Mouse (Mus musculus): ENCODE data around the gene Gzmm.
"Not testable (repeated sequence)": the region's sequence is repeated elsewhere in the genome, so short reads cannot be mapped to it uniquely, and the experiment has no call there.

Gene Gzmm

DNA sequence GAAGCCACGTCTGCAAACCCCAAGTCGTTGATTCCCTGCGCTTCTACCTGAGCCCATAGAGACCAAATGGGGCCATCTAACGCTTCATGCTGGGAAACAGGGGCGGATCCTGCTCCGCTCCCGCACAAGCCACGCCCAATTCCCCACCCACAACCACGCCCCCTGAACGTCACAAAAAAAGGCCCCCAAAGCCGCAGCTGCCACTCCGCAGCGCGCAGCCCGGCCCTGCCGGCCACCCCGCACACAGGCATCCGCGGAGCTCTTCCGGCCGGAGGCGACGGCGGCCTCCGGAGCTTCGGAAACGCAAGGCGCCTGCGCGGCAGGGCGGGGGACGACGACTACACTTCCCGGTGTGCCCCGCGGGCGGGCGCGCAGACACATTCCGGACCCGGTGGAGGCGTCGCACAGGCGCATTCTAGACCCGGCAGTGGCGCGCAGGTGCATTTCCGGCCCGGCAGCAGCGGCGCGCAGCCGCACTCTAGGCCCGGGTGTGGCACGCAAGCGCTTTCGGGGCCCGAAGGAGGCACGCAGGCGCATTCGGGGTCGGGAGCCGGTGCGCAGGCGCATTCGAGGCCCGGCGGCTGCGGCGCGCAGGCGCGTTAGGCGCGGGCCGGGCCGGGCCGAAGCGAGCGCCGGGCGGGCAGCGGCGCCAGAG is 7.1 kb upstream of the Gzmm start, which contains the start of gene Cdc34:
TSS of gene Cdc34 (plus strand) at position 605 of the 655 bp plus-strand sequence.
- DNase-seq, result peak; percentile 99

DNA sequence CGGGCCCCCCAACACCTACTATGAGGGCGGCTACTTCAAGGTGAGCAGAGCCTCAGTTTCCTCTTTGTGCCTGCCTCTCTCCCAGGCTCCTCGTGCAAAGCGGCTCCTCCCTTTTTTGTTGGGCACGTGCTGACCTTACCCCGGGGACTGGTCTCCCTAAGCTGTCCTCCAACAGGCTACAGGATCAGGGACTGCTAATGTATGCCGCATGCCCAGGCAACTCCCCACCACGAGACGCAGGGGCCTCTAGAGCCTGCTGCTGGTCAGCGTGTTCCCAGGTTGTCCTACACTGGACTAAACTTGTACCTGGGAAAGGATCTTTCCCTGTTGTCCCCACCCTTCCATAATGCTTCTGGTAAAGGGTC is 6.3 kb upstream of the Gzmm start:
- peak; percentile 25 for DNase-seq

DNA sequence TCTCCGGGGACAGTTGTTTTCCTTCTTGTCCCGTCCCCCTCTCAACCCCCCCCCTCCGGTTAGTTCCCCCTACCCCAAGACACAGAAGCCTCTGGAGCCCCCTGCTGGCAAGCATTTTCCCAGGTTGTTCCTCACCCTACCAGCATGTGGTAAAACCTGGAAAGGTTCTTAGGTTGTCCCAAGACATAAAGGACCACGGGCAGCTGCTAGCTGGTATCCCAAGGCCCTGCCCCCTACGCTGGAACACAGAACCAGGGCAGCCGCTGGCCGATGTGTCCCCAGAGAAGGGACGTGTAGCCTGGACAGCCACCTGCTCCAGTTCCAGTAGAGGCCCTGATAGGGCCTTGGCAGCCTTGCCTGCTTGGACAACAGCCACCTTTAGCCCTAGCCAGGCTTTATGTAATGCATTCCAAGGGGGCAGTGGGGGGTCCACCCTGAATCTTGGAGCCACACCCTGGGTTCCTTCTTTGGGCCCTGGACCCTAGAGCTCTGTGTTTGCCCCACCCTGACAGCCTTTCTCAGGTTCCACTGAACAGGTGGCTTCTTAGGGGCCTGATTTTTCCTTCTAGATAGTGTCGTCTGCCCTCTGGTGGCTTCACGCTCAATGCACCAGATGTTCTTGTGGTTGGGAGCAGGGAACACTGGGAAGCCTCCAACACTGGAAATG is 5.8 kb upstream of the Gzmm start:
- peak; percentile 67 for DNase-seq

DNA sequence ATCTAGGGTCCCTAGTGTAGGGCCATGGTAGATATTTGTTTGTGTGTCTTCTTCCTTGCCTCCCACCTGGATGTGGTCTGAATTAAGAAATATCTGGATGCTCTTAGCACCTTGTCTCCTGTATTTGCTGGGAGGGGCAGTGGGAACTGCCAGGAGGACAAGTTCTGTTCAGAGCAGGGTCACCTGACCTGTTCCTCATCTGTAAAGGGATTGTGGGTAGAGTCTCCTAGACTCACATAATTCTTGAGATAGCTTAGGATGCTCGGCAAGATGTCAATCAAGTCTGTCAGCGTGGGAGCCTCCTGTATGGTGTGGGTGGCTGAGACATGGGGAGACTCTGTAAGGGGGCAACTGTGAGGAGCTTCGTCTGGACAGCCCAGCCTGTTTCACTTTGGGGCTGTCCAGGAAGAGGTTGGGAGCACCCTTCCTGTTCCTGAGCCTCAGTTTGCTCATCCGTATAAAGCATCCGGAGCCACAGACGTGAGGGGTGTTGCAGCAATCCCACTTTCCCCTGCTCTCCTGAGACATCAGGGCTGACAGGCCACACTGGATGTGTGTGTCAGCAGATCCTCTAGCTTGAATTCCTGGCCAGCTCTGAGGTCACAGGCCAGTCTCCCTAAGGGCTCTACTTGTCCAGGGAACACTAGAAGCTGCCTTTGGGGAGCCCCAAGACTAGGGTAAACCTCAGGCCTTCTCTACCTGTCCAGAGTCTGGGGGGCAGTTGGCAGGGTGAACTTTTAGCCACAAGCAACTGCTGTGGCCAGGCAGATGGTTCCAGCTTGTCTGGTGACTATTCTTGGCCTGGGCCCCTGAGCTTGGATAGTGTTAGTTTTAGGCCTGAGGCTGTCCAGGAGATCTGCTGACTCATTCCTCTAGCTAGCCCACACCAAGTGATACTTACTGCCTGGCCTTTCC is 4.8 kb upstream of the Gzmm start:
- no peak for DNase-seq

DNA sequence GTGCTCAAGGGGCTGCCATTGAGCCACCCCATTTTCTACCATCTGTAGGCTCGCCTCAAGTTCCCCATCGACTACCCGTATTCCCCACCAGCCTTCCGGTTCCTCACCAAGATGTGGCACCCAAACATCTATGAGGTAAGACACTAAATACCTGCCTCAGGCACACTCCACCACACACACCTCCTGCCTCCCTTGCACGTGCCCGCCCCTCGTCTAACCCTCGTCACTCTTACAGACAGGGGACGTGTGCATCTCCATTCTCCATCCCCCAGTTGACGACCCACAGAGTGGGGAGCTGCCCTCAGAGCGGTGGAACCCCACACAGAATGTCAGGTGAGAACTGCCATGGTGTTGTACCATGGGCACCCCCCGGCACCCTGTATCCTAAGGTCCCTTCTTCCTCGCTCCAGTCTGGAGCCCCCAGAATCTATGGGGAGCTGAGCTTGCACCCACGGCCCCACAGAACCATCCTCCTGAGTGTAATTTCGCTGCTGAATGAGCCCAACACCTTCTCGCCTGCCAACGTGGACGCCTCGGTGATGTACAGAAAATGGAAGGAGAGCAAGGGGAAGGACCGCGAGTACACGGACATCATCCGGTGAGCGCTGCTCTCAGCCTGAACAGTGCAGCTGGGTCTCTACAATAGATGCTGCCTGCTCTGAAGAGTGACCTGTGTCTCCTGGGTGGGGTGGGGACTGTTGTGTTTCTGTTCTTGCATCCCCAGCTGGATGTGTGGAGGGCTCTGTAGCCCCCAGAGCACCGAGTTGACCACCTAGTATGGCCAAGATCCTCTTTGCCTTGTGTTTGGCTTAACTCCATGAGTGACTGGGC is 3.8 kb upstream of the Gzmm start:
- no peak for DNase-seq

DNA sequence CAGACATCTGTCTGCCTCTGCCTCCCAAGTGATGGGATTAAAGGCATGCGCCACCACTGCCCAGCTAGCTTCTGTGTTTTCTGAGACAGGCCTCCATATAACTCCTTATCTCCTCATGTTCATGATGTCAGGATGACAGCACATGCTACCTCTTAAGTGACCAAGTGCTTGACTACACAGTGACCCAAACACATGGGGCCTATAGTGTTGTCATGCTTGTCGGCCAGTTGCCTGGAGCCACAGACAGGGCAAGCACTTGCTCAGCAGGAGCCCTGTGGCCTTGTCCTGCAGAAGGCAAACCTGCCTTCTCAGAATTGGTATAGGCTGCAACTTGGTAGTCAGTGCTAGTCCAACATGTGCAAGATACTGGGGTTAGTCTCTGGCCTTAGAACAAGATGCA is 2.6 kb upstream of the Gzmm start:
- DNase-seq, result no peak

DNA sequence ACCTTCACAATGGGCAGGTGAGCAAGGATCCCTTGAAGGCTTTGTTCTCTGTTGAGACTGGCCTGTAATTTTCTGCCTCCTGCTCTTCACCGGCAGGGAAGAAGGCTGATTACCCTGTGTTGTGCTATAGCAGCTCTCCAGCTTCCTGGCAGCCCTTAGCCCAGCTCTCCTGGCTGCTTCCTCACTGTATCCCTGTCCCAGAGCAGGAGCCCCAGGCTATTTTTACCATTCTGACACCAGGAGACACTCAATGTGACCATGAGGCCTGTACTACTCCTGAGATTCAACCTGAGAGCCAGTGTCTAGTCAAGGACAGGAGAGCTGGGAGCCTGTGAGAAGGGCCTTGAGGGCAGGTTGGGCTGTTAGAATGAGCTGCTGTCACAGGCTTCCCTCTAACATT is 2.1 kb upstream of the Gzmm start:
- DNase-seq, result no peak

DNA sequence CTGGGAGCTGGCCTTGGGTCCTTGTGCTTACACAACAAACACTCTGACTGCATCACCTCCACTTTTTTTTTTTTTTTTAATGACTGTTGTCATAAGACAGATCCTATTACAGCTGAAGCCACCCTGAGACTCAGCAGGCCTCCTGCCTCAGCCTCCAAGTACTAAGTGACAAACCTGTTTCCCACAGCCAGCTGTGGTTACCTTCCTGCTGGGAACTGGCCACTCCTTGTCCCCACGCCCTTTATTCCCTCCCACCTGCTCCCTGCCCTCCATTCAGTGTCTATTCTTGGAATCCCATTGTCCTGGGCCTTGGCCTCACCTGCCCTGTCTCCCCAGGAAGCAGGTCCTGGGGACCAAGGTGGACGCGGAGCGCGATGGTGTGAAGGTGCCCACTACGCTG is 1.3 kb upstream of the Gzmm start:
- no peak for DNase-seq

DNA sequence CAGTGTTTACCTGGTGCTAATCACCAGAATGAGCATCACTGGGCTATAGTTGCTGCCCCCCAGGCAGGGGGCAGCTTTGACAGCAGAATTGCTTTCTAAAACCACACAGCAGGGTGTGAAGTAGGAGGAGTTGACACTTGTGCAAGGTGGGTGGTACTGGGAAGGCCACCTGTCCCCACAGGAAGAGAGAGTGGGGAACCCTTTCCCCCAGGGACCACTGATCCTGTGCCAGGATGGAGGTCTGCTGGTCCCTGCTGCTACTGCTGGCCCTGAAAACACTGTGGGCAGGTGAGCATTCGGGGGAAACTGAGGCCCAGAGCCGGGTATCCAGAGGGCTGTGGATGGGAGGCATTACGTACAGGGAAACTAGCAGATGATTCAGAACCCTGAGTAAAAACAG is 358 bp downstream of the Gzmm start:
- no peak for DNase-seq

DNA sequence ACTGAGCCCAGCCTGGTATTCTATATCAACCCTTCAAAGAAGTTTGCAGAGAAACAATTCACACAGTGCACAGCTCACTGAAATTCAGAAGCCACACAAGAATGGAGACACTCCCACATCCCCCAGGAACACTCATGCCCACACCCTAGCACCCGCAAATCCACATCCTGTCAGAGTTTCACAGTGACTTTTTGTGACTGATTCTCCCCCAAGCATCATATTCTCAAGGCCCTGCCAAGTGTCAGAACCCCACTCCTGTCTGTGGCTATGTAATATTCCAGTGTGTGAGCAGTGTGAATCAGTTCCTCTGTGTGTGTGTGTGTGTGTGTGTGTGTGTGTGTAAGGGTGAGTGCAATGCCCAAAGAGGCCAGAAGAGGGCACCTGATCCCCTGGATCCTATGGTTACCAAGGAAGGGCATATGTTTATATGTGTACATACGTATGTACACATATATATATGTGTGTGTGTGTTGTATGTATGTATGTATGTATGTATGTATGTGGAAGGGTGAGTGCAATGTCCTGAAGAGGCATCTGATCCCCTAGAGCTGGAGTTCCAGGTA is 3.2 kb downstream of the Gzmm start:
- no peak for DNase-seq

DNA sequence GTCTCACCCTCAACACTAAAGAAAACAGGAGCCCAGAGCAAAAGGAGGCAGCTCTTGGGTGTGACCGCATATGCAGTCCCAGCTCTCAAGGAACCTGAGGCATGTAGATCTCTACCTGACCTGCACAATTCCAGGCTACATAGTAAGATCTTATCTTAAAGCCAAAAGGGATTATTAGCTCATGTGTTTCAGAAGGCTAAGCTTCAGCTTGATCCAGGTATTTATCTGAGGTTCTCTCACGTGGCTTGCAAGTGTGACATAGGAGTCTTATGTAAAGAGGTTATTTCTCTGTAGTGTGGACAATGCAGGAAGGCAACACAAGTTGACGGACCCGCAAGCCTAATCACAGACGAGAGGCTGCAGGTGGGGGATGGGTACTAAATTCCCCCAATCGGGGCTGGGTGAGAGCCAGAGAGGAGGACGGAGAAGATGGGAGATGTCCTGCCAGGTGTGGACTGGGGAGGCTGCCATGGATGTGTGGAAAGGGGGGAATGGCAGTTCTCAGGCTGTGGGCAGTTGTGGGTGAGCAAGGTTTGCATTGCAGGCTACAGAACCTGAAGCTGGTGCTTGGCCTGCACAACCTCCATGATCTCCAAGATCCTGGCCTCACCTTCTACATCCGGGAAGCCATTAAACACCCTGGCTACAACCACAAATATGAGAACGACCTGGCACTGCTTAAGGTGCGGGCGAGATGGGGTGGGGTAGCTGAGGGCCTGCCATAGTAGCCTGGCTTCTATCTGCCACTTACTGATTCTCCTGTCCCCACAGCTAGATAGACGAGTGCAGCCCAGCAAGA is 5.0 kb downstream of the Gzmm start:
- DNase-seq, result no peak

DNA sequence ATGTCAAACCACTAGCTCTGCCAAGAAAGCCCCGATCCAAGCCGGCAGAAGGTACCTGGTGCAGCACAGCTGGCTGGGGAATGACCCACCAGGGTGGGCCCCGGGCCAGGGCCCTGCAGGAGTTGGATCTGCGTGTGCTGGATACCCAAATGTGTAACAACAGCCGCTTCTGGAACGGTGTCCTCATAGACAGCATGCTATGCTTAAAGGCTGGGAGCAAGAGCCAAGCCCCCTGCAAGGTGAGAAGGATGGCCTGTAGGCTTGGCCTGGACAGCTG is 5.5 kb downstream of the Gzmm start:
- DNase-seq, result no peak

DNA sequence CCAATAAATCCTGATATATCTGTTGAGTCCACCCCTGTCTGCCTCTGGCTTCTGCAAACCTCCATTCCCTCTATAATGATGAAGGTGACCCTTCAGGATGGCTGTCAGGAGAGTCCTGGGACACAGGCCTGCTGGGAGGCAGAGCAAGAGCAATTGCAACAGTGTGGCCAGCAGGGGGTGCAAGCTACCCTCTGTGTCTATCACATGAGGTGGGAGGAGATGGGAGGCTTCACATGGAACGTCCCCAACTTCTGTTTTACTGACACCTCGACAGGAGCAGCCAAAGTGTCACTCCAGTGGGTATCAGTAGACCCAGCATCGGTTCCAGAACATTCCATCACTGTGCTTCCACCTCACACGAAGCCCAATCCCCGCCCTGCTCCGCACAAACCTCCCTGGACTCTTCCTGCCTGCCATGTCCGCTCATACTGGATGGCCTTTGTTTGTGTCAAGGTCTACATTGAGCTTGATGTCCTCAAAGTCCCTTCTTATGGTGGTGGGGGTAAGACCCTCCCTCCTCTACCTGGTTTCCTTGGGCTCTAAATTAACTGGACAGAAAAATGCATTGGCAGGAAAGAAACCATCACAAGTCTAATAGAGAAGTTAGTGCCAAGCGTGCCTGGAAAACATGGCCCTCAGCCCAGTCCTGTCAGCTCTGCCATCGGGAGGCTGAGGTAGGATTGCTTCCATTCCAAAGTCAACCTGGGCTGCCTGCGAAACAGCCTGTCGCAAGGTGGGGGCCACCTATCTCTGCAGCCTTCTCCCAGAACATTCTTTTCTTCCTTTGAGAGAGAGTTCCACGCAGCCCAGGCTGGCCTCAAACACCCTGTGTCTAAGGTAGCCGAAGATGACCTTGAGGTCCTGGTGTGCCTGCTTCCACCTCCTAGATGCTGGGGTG is 6.7 kb downstream of the Gzmm start:
- DNase-seq, result peak; percentile 87

DNA sequence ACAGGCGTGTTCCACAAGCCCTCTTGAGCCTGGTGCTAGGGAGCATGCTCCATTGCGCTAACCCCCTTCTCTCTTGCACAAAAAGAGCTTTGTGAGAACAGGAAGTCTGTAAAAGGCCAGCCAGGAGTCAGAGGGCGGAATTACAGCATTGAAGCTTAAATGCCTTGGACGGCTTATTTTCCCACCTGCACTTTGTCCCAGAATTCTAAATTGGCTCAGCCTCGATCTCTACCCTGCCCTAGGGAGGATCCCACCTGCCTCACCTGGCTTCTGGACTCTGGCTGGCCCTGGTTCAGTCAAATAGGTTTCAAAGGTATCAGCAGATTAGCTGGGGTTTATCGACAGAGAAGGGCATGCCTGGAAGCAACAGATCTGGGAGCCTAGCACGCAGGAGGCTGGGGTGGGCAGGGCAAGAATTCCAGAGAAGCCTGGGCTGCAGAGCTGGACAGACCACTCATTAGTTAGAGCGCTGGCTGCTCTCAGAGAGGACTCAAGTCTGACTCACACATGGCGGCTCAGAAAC is 7.4 kb downstream of the Gzmm start:
- DNase-seq, result peak; percentile 36

DNA sequence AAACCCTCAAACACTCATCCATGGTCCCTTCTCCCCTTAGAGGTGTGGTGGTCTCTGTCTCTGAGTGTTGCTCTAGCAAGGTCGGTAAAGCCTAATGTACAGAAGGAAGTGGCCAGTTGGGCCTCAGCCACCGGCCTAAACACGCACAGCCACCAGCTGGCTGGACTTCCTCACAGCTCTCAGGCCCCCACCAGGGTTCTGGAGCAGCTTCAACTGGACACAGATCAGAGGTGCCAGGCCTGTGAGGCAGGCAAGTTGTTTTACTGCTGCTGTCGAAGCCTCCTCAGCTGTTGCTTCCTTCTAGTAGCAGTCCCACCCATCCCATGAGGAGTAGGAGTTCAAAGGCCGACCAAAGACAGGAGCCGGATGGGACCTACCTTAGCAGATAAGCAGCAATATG is 9.1 kb downstream of the Gzmm start:
- peak; percentile 40 for DNase-seq

DNA sequence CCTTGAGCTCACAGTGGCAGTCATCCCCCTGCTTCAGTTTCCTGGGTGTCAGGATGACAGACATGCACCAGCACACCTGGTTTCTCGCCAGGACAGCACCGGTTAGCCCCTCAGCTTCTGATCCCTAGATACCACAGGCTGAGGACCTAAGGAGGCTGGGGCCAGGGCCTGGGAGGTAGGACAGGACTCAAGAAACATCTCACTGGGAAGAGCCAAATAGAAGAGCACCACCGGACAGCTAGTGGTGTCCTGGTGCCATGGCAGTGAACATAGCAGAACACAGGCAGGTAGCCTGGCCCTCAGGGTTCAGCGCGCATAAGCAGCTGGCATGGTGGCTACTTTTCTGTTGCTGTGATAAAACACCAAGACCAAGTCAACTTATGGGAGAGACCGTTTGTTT is 9.6 kb downstream of the Gzmm start:
- no peak for DNase-seq

DNA sequence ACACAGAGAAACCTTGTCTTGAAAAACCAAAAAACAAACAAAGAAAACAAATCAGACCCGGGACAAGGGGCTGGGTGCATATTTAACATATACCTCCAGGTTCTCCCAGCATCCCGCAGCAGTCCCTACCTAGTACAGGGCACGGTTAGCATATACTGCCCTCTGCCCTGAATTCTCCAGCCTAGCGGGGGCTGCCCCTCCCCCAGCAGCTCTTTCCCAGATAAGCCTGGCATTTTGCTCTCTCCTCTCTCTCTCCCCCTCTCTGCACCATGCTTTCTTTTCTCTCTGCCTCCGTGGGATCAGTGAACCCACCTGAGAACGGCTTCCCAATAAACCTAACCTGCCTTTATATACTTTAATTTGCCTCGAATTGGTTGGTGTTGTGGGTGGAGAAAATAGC is 11.9 kb downstream of the Gzmm start:
- no peak for DNase-seq

DNA sequence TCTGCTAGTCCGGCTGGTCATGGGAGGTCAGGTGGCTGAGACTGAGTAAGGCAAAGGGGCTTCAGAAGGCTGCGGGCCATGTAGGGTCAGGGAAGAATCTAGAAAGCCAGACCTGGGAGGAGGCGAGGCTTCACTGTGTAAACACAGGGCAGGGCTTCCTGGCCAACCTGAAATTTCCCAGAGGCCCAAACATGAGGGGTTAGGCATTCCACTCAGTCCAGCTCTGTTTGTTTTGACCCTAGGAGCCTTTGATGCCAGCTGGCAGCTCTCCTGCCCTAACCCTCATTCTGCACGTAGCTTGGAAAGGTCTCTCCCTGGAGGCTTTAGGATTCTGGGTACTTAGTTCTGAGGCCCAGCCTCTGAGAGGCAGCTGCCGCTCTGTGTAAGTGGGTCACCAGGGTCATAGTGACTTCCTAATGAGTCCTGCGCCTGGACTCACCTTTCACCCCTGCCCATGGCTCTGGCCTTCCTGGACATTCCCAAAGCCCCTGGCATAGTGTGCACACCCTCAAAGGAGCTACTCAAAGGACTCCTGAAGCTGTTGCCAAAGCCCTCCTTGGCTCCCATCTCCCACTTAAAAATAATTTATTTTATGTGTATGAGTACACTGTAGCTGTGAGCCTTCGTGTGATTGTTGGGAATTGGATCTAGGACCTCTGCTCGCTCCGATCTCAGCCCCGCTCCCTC is 12.8 kb downstream of the Gzmm start:
- peak; percentile 72 for DNase-seq

DNA sequence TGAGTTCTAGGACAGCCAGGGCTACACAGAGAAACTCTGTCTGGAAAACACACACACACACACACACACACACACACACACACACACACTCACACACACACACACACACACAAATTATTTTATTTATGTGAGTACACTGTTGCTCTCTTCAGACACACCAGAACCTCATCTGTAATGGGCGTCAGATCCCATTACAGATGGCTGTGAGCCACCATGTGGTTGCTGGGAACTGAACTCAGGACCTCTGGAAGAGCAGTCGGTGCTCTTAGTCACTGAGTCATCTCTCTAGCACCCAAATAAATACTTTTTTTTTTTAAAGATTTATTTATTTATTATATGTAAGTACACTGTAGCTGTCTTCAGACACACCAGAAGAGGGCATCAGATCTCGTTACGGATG is 14.2 kb downstream of the Gzmm start:
- DNase-seq, result not testable (repeated sequence)

DNA sequence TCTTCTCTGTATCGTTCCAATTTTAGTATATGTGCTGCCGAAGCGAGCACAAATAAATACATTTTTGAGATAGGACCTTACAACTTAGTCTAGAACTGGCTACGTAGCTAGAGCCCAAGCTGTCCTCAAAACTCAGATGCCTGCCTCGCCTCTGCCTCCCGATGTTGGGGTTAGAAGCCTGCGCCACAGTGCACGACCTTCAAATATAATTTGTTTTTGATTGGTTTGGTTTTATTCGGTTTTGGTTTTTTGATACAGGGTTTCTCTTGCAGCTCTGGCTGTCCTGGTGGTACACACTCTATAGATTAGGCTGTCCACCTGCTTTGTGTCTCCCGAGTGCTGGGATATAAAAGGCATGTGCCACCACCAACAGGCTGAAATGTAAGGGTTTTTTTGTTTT is 14.7 kb downstream of the Gzmm start:
- DNase-seq, result no peak
